Mouse (Mus musculus) cortical plate, adult 2 months (tissue): Measurements from ENCODE around the gene Il9. TPM values are rescaled to one million over a fixed set of nuclear protein-coding genes. Genes with fewer than 3 reads are reported as not detected.
A peak's percentile ranks its signal among the peaks of the same experiment; 100 is the strongest.

Experiments
- H3K27ac ChIP-seq: fragments of 200-500 bp; 2 replicates; pipeline ENCODE4 v1.5.1; 2012; ENCODE audit warnings: low read length, control low read depth, inconsistent platforms; ENCODE audit not compliant: insufficient read depth
- H3K4me1 ChIP-seq: fragments of 200-500 bp; 2 replicates; pipeline ENCODE4 v1.6.1; 2011; ENCODE audit warnings: low read length; ENCODE audit not compliant: control insufficient read depth, insufficient read depth
- H3K4me3 ChIP-seq: fragments of 200-500 bp; 2 replicates; pipeline ENCODE4 v1.5.1; 2011; ENCODE audit warnings: mild to moderate bottlenecking, low read length, control low read depth; ENCODE audit not compliant: insufficient read depth
- CTCF ChIP-seq: fragments of 200-500 bp; IDR thresholded peaks from 2 replicates; pipeline ENCODE4 v1.5.1; 2011; ENCODE audit warnings: mild to moderate bottlenecking, control low read depth, low read length; ENCODE audit not compliant: insufficient read depth; ENCODE audit errors: extremely low read depth
- POLR2A ChIP-seq: fragments of 200-500 bp; IDR thresholded peaks from 2 replicates; pipeline ENCODE4 v1.6.1; 2011; ENCODE audit warnings: mild to moderate bottlenecking, low read length, control low read depth; ENCODE audit not compliant: insufficient read depth; ENCODE audit errors: extremely low read depth
- polyA plus RNA-seq: library from polyadenylated mRNA; depleted of rRNA; stranded (reverse); fragments of >200 nt; gene quantifications from 2 replicates; pipeline ENCODE4 v1.2.3, GENCODE M21; 2012; rRNA removed

The Il9 gene
- polyA plus RNA-seq, result not detected in 2 replicates

GRCm38 (mm10) chr13:56482146-56482545 lies at the start of gene Il9:
Il9 (minus strand) TSS chr13:56482246.
- Histone ChIP-seq H3K27ac (no peak within 1 kb of the TSS), H3K4me3 (no peak within 1 kb of the TSS), H3K4me1 (no peaks in the 10 kb centered on the region)
- no peak for TF ChIP-seq POLR2A
- TF ChIP-seq CTCF, result no peak

GRCm38 (mm10) chr13:56529685-56530084 lies 47.6 kb upstream of the Il9 start:
- Histone ChIP-seq H3K27ac (no peak overlapping the region), H3K4me1 (no peaks in the 10 kb centered on the region), H3K4me3 (no peak overlapping the region)
- TF ChIP-seq CTCF, result no peak
- TF ChIP-seq POLR2A, result no peak

- TF ChIP-seq POLR2A (no peak), CTCF (no peak)
- no peak overlapping the region for H3K27ac ChIP-seq
- no peaks in the 10 kb centered on the region for H3K4me1 ChIP-seq
- H3K4me3 ChIP-seq, result no peak overlapping the region
Observed at GRCm38 (mm10) chr13:56529031-56529430, 47.0 kb upstream of the Il9 start.

GRCm38 (mm10) chr13:56528281-56528680 lies 46.2 kb upstream of the Il9 start:
- H3K27ac ChIP-seq, result no peak overlapping the region
- TF ChIP-seq POLR2A, result no peak
- TF ChIP-seq CTCF, result no peak
- no peaks in the 10 kb centered on the region for H3K4me1 ChIP-seq
- H3K4me3 ChIP-seq, result no peak overlapping the region

GRCm38 (mm10) chr13:56527846-56528245 lies 45.8 kb upstream of the Il9 start:
- no peak overlapping the region for H3K27ac ChIP-seq
- TF ChIP-seq POLR2A, result no peak
- TF ChIP-seq CTCF, result no peak
- H3K4me1 ChIP-seq, result no peaks in the 10 kb centered on the region
- no peak overlapping the region for H3K4me3 ChIP-seq

GRCm38 (mm10) chr13:56526871-56527270 lies 44.8 kb upstream of the Il9 start:
- H3K4me1 ChIP-seq, result no peaks in the 10 kb centered on the region
- no peak overlapping the region for H3K4me3 ChIP-seq
- TF ChIP-seq POLR2A (no peak), CTCF (no peak)
- no peak overlapping the region for H3K27ac ChIP-seq

- Histone ChIP-seq H3K4me3 (peak overlapping the region; percentile 56), H3K4me1 (no peaks in the 10 kb centered on the region), H3K27ac (no peak overlapping the region)
- TF ChIP-seq POLR2A, result no peak
- TF ChIP-seq CTCF, result no peak
Observed at GRCm38 (mm10) chr13:56522821-56523167, 40.7 kb upstream of the Il9 start.

GRCm38 (mm10) chr13:56522081-56522820 lies 40.2 kb upstream of the Il9 start, which contains the start of gene Fbxl21:
Fbxl21 (plus strand) TSS chr13:56522472.
- H3K27ac ChIP-seq, result no peak within 1 kb of the TSS
- H3K4me1 ChIP-seq, result no peaks in the 10 kb centered on the region
- H3K4me3 ChIP-seq, result peak within 1 kb of the TSS; percentile 56
- TF ChIP-seq POLR2A (peak; percentile 60; the same call in 1 of the 2 replicates), CTCF (no peak)

GRCm38 (mm10) chr13:56516816-56517215 lies 34.8 kb upstream of the Il9 start:
- H3K4me3 ChIP-seq, result no peak overlapping the region
- no peaks in the 10 kb centered on the region for H3K4me1 ChIP-seq
- no peak overlapping the region for H3K27ac ChIP-seq
- TF ChIP-seq CTCF, result no peak

GRCm38 (mm10) chr13:56516311-56516710 lies 34.3 kb upstream of the Il9 start:
- TF ChIP-seq POLR2A, result no peak
- no peak for TF ChIP-seq CTCF
- no peak overlapping the region for H3K27ac ChIP-seq
- H3K4me1 ChIP-seq, result no peaks in the 10 kb centered on the region
- no peak overlapping the region for H3K4me3 ChIP-seq

GRCm38 (mm10) chr13:56513595-56513994 lies 31.5 kb upstream of the Il9 start:
- Histone ChIP-seq H3K4me3 (no peak overlapping the region), H3K4me1 (no peaks in the 10 kb centered on the region), H3K27ac (no peak overlapping the region)
- TF ChIP-seq POLR2A (no peak), CTCF (no peak)
